Mouse (Mus musculus) small intestine, adult 2 months (tissue): ENCODE results near the gene Fgd4. TPM values are rescaled to one million over a fixed set of nuclear protein-coding genes. Genes with fewer than 3 reads are reported as not detected.
A peak's percentile ranks its signal among the peaks of the same experiment; 100 is the strongest.
"Not testable (repeated sequence)": the region's sequence is repeated elsewhere in the genome, so short reads cannot be mapped to it uniquely, and the experiment has no call there.

Experiments
- H3K27ac ChIP-seq: fragments of 200-500 bp; 2 replicates; pipeline ENCODE4 v1.5.1; 2012; ENCODE audit warnings: low read depth, low read length, control low read depth, inconsistent platforms; ENCODE audit not compliant: insufficient read depth
- H3K27me3 ChIP-seq: fragments of 200-500 bp; 2 replicates; pipeline ENCODE4 v1.6.1; 2012; ENCODE audit warnings: mild to moderate bottlenecking, moderate library complexity, low read length, inconsistent platforms; ENCODE audit not compliant: control insufficient read depth, insufficient read depth
- H3K36me3 ChIP-seq: fragments of 200-500 bp; 2 replicates; pipeline ENCODE4 v1.6.1; 2012; ENCODE audit warnings: mild to moderate bottlenecking, low read length, control low read depth, inconsistent platforms; ENCODE audit not compliant: control insufficient read depth, insufficient read depth
- H3K4me1 ChIP-seq: fragments of 200-500 bp; 2 replicates; pipeline ENCODE4 v1.6.1; 2012; ENCODE audit warnings: low read length, inconsistent platforms, mixed read lengths; ENCODE audit not compliant: control insufficient read depth, insufficient read depth, insufficient read length
- H3K4me3 ChIP-seq: fragments of 200-500 bp; 2 replicates; pipeline ENCODE4 v1.5.1; 2012; ENCODE audit warnings: low read depth, mild to moderate bottlenecking, control low read depth, inconsistent platforms, low read length, moderate library complexity
- CTCF ChIP-seq: fragments of 200-500 bp; IDR thresholded peaks from 2 replicates; pipeline ENCODE4 v1.5.1; 2012; ENCODE audit warnings: low read depth, mild to moderate bottlenecking, control low read depth, inconsistent platforms, low read length, moderate library complexity, mixed read lengths; ENCODE audit not compliant: insufficient replicate concordance, insufficient read length; ENCODE audit errors: extremely low read depth
- POLR2A ChIP-seq: fragments of 200-500 bp; IDR thresholded peaks from 2 replicates; pipeline ENCODE4 v1.6.1; 2012; ENCODE audit warnings: low read depth, mild to moderate bottlenecking, control low read depth, inconsistent platforms, low read length, moderate library complexity
- whole genome bisulfite sequencing: fragments of 180-500 bp; shearing (Covaris S2); methylation state at CpG from one replicate; pipeline ENCODE4 v1.1.7; 2018; 5-methylcytosine and 5-hydroxymethylcytosine counted together
- polyA plus RNA-seq: library from polyadenylated mRNA; depleted of rRNA; stranded (reverse); fragments of >200 nt; gene quantifications from 2 replicates; pipeline ENCODE4 v1.2.3, GENCODE M21; 2012

Fgd4 gene
- polyA plus RNA-seq, 1 experiment, result 10.3 TPM

- Histone ChIP-seq H3K36me3 (no peaks in the 10 kb centered on the region), H3K4me1 (no peaks in the 10 kb centered on the region; the same call in 1 of the 2 replicates), H3K4me3 (no peak overlapping the region), H3K27me3 (no peaks in the 10 kb centered on the region), H3K27ac (no peak overlapping the region)
- TF ChIP-seq POLR2A, result no peak
- no peak for TF ChIP-seq CTCF
- 87% methylated on average over 2 of the region's 2 CpGs for WGBS
Observed at GRCm38 (mm10) chr16:16523632-16524031, 76.7 kb downstream of the Fgd4 start.

DNA sequence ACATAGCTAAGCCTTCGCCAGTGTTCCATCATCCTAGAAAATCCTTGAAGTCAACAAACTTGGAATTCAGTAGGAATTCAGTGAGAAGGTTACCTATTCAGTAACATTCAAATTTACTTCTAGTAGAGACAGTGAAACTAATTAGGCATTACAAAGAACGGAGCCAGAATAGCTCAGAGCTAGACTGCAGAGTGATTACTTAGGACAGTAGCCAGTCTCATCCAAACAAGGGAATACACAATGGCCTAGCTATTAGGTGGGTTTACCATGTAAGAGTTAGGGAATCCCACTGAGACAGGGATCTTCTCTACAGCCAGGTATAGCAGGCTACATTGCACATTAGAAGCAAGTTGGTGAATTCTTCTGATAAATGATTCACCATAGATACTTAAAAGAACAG, 77.5 kb downstream of the Fgd4 start:
- not testable (repeated sequence) for H3K27me3 ChIP-seq, H3K36me3 ChIP-seq, H3K4me1 ChIP-seq, H3K27ac ChIP-seq, H3K4me3 ChIP-seq
- 93% methylated on average over 2 of the region's 2 CpGs for WGBS

GRCm38 (mm10) chr16:16501491-16501890, 98.9 kb downstream of the Fgd4 start:
- Histone ChIP-seq H3K4me1 (peaks cover 10% of the 10 kb centered on the region), H3K27ac (peak overlapping the region; percentile 37; the same call in 1 of the 2 replicates), H3K4me3 (no peak overlapping the region), H3K27me3 (no peaks in the 10 kb centered on the region), H3K36me3 (peaks cover 7% of the 10 kb centered on the region)
- no peak for TF ChIP-seq POLR2A
- WGBS, result 59% methylated on average over 3 of the region's 3 CpGs

DNA sequence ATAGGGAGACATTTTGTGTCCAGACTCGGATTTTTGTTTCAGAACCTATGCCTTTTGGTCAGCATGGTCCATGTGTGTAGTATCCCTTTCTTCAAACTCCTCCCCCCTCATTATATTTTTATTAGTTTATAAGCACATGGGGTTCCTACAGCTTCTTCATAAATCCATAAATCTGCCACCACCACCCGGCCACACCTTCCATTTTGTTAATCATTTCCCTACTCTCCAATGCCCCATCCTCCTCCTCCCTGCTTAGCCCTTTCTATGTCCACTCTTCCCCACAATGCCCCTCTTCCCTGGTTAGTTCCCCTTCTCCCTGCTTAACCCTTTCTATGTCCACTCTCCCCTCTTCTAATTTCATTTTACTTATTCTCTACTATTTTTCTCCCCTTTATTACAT, 99.4 kb downstream of the Fgd4 start:
- Histone ChIP-seq H3K4me3 (no peak overlapping the region), H3K27ac (no peak overlapping the region), H3K27me3 (no peaks in the 10 kb centered on the region), H3K36me3 (peaks cover 7% of the 10 kb centered on the region), H3K4me1 (peaks cover 10% of the 10 kb centered on the region)
- 36% methylated on average over 2 of the region's 2 CpGs for WGBS
- no peak for TF ChIP-seq POLR2A
- no peak for TF ChIP-seq CTCF

- H3K27me3 ChIP-seq, result no peaks in the 10 kb centered on the region
- no peak overlapping the region for H3K4me3 ChIP-seq
- H3K36me3 ChIP-seq, result peaks cover 5% of the 10 kb centered on the region
- TF ChIP-seq POLR2A (no peak), CTCF (no peak)
- H3K4me1 ChIP-seq, result peaks cover 8% of the 10 kb centered on the region
- H3K27ac ChIP-seq, result no peak overlapping the region
Observed at GRCm38 (mm10) chr16:16498798-16499197, 101.6 kb downstream of the Fgd4 start.

DNA sequence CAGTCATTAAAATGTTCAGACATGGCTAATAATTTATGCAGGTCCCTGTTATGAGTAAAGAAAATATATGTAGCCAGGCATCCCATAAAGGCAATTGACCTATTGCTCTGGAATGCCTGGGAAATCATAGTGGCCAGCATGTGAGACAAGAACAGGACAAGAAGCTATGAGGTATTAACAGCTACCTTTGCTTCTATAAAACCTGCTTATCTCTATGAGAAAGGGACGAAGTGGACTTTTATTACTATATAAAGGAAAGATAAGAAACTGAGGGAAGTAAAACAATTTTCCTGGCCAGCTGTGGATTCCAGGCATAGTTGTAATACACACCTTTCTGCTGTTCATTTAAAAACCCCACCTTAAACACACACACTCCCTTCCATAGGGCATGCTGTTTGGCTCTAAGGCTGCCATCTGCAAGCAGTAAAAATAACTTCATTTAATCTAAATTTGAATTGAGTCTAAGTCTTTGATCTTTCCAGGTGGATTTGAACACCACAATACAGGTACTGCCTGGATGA, 114.8 kb downstream of the Fgd4 start:
- Histone ChIP-seq H3K27ac (peak overlapping the region; percentile 58), H3K4me3 (no peak overlapping the region), H3K4me1 (peaks cover 8% of the 10 kb centered on the region; the same call in 1 of the 2 replicates), H3K36me3 (peaks cover 10% of the 10 kb centered on the region; the same call in 1 of the 2 replicates), H3K27me3 (no peaks in the 10 kb centered on the region)
- 33% methylated on average over 1 of the region's 1 CpGs for WGBS
- TF ChIP-seq POLR2A (no peak), CTCF (no peak)

DNA sequence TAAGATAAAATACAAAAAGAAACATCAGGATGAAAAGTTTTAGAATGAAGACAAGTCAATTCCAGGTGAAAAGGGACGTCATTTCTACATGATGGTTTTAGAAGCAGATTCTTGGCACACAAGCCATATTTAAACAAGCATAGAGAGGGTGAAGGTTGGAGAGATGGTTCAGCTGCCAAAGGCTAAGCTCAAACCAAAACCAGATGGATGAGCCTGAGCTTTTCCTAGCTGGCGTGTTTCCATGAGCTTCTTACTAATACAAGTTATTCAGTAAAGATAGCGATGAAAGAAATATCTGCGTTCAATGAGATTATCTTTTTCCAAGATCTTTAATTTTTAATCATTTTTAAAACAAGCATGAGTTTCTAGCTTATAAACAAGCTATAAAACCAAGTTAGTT, 115.7 kb downstream of the Fgd4 start:
- WGBS, result 62% methylated on average over 4 of the region's 4 CpGs
- no peak overlapping the region for H3K4me3 ChIP-seq
- no peak overlapping the region for H3K27ac ChIP-seq
- H3K36me3 ChIP-seq, result peaks cover 10% of the 10 kb centered on the region; the same call in 1 of the 2 replicates
- H3K4me1 ChIP-seq, result peaks cover 8% of the 10 kb centered on the region; the same call in 1 of the 2 replicates
- H3K27me3 ChIP-seq, result no peaks in the 10 kb centered on the region
- TF ChIP-seq POLR2A (no peak), CTCF (no peak)

DNA sequence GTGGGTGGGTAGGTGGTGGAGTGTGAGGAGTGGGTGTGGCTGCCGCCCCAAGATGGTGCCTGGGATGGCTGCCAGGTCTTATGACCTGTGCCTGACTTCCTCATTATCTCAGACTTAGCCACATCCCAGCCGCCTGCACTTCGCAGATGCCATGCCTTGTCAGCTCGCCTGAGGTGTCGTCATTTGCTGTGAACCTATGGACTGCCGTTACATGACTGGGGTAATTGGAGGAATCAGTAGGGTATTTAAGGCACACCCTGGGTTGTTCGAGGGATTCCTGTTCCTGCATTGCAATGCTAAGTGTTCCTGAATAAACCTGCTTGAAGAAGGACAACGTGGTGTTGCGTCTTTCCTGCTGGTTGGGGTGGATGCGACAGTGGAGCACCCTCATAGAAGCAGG, 126.9 kb downstream of the Fgd4 start:
- H3K27ac ChIP-seq, H3K4me3 ChIP-seq, H3K4me1 ChIP-seq, H3K27me3 ChIP-seq: not testable (repeated sequence)
- WGBS, result 71% methylated on average over 10 of the region's 10 CpGs
- H3K36me3 ChIP-seq, result peaks cover 37% of the 10 kb centered on the region
